Mouse (Mus musculus) WW6 (cell line): Measurements from ENCODE around the gene Fut8.

Experiments used
- DNase-seq: peaks from one replicate; pipeline ENCODE4 v3.0.0-alpha.2; 2013; ENCODE audit warnings: low read depth, low spot score

Fut8 gene

DNA sequence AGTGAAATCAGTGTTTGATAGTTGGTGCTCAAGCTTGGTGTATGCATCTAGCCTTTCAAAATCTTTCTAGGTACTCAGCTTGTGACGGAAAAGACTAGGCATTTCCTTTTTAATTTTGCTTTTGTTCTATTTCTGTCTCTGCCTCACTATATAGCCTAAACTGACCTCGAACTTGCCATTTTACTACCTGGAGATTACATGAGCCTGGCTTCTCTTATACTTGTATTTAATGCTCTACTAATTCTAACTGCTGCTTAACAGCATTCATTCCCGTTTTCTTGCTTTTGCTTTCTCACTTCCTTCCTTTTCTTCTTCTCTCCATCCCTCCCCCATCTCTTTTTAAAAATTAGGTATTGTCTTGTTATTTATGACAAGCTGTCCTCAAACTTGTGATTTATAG lies 67.6 kb downstream of the Fut8 start:
- no peak for DNase-seq

DNA sequence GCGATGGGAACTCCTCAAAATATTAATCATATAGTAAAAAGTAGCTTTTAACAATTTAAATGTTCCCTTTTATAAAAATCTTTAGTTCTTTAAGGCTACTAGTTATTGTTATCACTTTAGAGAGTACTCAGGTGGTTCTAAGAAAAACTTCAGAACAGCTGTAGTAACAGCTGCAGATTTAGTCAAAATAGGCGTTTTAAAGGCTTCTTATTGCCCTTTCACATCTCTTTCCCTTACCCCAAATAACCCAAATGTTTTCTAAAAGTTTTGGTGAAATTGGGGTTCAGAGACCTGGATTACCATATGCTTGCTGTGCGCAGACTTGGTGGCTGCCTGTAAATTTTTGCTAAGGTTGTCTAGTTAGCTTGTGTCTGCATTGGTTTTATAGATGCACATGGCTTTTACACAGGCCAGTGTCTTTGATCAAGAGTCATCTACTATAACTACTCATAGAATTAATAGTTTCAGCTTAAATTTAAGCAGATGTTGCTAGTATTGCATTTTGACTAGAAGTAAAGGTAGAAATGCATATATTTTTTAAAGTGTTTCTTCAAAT lies 68.9 kb downstream of the Fut8 start:
- DNase-seq: no peak

DNA sequence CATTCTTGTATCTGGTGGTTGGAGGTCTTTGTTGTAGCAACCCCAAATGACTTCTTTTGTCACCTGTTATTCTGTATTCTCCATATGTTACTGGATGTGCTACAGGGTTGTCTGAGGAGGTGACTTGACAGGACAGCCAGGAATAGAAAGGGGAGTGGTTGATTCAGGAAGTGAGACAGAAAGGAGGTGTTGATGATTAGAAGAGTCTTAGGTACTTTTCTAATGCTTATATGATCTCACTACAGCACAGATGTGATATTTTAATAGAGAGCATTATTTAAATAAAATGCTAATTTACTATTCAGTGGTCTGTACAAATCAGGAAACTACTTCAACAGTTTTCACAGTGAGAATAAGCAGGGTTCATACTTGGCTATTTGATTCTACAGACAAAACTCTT lies 71.6 kb downstream of the Fut8 start:
- no peak for DNase-seq

DNA sequence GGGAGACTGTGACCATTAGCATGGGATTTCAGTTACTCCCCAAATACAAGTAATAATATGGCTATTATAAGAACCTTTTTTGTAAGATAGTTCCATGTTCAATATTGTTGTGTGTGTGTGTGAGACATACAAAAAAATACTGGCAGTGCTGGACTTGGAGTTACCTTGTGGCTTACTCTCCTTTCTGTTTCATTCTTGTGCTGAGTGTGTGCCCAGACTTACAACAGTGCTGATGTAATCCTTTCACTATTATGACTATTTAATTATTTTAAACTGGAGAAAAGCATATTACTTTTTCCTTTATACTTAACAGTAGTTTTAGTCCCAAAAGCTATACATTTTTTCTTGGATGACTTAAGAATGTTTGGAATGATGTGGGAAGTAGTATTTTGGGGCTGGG lies 75.6 kb downstream of the Fut8 start:
- no peak for DNase-seq

DNA sequence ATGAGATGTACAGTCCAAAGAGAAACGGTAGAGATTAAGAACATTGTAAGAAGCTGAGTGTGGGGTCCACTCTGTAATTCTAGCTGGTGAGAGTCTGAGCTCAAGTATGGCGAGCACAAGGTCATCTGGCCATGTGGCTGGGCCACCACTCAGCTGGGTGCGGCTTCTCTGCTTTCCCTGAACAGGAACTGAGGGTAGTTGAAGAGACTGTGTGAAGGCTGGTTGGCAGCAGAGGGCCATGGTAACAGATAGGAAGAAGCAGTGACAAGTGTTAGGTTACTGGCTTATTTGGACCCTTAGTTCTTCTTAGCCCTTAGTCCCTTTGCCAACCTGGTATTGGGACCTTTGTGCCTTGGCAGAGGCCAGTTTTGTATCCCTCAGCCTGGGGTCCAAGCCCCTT lies 86.2 kb downstream of the Fut8 start:
- DNase-seq: no peak

DNA sequence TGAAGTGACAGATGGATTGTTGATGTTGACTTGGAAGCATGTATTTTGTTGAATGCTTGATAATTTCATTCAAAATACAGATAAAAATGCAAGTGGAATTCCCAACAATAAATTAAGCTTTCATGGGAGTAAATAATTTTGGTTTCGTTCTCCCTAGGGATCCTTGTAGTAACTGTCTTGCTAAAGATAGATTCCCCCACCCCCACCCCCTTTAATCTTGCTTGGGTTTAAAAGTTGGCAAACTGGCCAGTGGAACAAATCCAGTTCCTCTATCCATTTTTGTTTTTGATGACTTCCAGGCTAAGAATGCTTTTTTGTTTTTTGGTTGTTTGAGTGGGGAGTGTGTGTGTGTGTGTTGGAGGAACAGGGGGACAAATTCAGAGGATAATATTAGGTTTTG lies 108.6 kb downstream of the Fut8 start:
- no peak for DNase-seq

DNA sequence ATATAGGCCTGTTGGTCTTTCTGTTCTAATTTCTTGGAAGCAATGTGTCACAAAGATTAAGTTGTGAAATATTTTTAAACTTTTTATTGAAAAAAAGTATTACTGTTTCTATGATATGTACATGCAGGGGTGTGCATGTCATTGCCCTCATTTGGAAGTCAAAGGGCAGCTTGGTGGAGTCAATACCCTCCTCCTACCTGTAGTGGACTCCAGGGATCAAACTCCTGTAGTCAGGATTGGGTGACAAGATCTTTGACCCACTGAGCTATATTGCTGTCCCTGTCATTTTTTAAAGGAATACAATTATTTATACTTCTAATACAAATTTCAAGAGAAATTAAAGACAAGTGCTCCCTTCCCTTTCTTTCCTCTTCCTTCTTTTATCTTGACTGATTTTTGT lies 111.6 kb downstream of the Fut8 start:
- DNase-seq: no peak

DNA sequence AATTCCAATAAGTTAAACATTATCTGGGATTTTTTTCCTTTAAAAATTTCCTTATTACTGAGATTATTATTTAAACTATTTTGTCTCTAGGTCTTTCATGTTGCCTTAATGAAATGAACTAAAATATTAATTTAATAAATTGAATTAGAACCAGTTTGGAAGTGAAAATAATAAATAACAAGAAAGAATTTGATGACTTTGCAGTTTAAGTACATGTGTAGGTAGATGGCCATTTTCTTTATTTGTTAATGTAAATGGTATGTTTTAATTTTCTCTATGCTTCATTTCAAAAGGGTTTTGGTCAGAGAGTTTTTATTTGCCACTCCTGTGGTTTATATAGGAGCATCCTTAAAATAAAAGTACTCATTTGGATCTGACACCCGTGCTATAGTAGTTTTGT lies 177.8 kb downstream of the Fut8 start:
- no peak for DNase-seq

DNA sequence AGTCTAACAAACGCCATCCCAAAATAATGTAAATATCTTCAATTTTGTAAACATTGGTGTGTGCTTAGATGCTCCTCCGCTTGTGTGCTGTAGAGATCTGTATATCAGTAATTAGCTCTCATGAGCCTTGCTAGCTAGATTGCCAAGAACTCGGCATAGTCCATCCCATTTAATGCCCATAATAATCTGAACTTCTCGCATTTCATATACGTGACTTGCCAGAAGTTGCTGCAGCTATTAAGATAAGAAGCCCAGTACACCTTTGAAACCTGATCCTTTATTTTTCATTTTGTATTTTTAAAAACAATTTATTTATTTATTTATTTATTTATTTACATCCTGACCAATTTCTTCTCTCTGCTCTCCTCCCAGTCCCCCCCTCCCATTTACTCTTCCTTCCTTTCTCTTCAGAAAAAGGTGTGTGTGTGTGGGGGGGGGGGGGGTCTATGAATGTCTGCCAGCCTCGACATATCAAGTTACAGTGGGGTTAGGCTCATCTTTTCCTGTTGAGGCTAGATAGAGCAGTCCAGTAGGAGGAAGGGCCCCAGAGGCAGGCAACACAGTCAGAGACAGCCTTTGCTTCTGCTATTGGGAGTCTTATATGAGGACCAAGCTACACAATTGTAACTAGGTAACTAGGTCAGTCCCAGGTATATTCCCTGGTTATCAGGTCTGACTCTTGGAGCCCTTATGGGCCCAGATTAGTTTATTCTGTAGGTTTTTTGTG lies 183.9 kb downstream of the Fut8 start:
- no peak for DNase-seq

DNA sequence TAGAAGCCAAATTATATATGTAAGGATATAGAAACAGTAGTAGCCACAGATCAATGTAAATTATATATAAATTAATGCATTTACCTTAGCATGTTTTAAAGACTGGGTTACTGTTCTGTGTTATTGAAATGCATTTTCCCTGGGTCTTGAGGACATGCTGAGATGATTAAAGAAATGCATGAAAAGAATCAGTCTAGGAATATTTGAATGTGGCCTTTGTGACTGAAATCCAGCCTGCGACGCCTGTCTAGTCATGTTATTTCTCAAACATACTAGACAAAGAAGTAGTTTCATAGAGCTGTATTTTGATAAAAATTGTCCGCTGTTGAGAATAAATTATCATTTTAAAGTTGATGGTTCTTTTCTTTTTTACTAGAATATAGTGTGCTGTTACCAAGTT lies 188.2 kb downstream of the Fut8 start:
- DNase-seq: no peak

DNA sequence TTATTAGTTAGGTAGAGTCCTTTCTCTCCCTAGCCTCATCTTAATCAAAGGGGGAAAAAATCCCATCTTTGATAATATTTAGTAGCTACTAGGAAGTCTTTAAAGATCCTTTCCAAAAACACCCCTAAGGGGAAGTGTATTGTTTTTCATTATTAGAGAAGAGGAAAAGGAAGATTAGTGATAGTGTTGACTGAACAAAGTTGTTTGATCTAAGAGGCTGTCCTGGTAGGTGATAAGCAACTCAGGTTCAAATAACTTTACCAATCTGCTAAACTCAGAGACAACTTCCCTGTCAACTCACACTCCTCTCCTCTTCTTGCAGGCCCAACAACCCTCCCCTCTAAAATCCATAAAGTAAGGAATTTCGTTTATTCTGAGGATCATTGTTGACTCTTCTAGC lies 190.2 kb downstream of the Fut8 start:
- DNase-seq: no peak

DNA sequence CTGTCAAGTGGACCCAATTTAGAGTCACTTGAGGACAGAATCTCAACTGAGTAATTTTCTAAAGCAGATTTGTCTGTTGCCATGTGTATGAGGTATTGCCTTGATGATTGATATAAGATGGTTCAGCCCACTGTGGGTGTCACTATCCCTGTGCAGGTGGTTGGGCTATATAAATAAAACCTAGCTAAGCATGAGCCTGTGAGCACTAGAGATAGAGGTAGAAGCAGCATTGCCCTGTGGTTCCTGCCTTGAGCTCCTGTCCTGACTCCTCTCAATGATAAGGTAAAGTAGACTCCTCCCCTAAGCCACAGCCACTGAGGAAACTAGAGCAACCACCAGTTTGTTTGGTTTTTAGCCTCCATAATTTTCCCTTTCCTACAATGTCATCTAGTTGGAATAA lies 191.5 kb downstream of the Fut8 start:
- DNase-seq: no peak

DNA sequence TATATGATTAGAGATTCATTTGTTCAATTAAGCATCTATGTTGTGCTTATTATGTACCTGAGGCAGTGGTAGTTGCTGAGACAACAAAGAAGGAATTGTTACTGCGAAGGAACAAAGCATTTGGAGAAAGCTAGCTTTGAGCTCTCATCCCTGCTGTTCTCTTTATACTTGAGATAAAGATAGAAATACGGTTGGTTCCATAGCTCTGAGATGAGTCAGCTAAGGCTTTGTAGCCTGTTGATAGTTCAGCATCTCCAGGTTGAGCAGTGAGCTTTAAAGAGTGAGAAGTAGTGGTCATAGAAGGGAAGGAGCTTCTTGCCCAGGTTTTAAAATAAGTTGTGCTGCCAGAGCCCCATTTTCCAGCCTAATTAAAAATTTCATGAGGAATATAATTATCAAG lies 198.8 kb downstream of the Fut8 start:
- DNase-seq: no peak

DNA sequence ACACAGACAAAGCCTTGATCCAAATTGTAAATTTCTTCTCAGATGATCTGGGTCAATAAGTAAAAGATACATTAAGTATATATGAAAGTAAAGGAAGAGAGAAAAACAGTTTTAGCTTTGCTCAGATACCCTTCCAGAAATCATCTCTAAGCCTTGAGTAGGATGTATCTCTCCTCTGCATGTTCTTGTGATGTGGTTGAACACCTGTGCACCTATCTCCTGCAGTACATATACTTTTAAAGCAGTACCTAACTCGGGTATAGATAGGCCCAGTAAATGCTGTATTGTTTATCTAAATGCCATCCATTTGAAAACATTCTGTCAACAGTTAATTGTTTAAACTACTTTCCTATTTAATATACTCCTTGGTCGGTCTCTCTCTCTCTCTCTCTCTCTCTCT lies 212.9 kb downstream of the Fut8 start:
- DNase-seq: no peak

DNA sequence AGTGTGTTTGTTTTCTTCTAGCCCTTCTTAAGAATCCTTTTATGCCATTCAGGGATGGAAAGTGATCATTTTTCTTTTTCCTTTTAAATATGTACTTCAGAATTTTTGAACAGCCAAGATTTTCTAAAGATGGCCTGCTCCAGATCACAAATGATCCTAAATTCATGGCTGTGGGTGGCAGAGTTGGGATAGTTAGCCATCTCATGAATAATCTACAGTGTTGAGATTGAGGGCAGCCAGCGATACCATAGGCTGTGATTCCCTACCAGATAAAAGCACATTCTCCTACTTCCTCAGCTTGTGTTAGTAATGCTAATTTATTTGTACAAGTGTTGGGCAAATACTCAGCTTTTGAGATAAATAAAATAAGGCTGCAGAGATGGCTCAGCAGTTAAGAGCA lies 228.3 kb downstream of the Fut8 start:
- DNase-seq: no peak

DNA sequence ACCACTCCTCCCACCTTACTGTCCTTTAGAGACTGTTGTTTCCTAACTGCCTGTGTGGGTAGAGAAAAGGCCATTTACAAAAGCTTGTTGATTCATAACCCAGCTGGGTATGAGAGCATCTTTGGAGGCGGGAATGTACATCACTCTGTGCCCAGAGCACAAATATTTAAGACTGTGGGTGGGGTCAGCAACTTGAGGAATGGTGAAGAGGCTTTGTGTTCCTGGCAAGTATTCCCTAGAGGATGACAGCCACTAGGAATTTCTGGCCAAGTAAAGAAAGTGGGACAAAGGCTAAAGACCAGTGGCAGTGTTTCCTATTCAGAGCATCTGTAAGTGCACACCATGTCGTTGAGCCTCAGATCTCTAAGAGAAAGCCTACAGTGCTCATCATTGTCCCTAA lies 242.0 kb downstream of the Fut8 start:
- DNase-seq: no peak

DNA sequence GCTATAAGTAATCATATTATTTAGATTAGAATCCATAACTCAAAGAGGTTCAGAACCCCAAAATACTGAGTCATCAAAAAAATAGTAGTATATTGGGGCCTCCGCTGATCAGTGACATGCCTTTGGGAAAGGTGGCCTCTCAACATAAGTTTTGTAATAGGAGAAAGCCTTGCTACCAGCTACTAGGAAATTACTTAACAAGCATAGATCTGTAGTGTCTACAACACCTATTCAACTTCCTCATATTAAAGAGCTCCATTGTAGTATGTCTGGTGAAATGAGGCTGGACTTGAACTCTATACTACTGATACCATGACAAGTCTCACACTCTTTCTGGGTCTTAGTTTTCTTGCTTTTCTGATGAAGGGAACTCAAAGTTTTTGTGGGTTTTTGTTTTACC lies 243.2 kb downstream of the Fut8 start:
- no peak for DNase-seq

DNA sequence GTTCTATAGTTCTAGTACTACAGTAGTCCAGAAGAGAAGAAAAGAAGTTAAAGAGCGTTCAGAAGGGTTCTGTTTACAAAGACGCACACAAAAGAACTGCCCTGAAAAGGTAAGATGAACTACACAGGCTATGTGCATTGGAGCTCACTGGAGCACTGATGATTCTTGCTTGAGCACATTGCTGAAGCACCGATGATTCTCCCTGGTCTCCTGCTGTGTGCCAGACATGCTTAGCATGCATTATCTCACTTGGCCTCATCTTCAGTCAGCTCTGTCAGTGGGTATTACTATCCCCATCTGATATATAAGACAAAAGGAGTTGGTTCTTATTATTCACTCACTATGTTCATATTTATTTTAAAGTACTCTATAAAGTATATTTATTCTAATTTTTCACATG lies 243.9 kb downstream of the Fut8 start:
- no peak for DNase-seq

DNA sequence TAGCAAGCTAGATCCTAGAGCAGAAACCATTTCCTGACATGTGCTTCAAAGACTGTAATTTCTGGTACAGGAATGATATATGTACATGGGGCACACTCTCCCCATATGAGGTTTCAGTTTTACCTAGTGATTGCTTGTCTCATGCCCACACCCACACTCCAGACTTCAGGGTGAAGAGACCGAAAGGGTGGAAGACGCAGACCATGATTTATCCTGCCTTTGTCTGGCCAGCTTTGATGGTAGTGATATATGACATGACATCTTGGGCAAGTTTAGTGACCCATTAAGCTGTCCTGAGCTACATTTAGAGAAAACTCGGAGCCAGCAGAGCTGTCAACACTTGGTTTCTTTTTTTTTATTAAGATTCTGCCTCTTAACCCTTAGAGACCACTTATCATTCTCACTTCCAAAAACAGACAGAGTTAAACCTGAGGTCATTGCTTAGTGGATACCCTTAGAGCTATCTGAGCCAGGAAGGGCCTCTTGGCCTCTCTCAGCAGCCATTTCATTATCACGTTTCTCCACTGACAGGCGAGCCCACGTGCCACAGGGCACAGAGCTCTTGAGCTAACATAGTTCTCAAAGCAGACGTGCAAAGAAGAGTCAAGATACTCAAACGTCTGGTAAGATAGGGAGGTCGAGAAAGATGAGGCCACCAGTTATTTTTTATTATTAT lies 245.4 kb downstream of the Fut8 start:
- no peak for DNase-seq

DNA sequence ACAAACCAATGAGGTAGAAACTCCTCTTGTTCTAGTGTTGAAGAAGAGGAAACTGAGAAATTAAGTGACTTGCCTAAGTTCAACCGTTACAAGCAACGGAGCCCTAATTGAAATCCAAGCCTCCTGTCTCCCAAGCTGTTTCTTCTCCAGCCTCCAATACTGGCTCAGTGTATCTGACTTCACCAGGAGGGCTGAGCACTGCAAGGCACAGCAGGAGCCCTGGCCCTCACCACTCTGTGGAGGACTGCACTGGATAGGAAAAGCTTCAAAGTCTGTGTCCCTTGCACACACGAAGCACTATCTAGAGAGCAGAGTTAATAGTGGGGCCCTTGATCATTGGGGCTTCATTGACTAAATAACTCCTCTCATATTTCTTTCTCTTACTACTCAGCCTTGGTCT lies 246.8 kb downstream of the Fut8 start:
- DNase-seq: no peak

DNA sequence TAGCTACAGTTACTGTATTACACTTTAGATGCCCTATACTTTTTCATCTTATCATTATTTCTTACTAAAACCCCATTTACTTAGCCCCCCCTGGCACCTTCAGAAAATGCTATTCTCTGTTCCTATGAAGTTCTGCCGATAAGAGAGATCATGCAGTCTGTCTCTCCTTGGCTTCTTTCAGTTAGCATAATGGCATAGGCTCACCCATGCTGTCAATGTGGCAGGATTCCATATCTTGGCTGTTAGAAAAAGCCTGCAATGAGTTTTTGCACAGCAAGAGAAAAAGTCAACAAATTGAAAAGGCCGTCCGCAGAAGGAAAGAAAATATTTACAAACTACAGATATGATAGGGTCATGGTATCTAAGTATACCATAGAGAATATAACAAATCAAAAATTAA lies 253.6 kb downstream of the Fut8 start:
- DNase-seq: no peak

DNA sequence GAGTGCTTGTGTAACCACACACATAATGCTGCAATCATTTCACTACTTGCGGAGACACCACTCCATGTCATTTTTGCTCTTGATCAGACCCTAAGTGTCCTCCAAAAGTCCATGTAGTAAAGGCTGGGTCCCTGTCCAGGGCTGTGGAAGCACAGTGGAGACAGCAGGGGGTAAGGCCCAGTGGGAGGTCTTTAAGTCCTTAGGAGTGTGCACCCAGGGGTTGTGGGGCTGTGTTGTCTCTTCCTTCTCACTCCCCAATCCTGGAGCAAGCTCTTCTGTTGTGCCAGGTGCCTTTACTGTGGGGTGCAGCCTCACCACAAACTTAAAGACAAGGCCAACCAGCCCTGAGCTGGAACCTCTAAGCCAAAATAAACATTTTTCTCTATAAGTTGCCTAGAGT lies 257.9 kb downstream of the Fut8 start:
- no peak for DNase-seq

DNA sequence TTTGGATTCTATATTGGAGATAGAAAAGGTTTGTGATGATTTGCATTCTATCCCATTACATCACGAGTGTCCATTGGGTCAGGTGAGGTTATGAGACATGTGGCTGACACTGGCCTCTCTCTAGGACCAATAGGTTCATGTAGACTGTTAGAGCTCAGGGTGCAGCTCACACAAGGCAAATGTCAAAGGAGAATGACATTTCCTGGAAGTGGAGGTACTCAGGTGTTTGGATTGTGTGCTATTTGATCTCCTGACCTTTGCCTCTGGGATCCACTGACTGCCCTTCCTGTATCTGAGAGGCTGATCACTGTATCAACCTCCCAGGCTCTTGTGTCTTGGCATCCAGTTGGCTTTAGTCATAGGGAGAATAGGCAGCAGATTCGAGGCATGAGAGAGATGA lies 260.2 kb downstream of the Fut8 start:
- no peak for DNase-seq
